Mouse (Mus musculus) liver, adult 2 months (tissue): Measurements from ENCODE around the gene Aqp11.

Source experiments
- CTCF ChIP-seq: fragments of 200-500 bp; IDR thresholded peaks from 2 replicates; pipeline ENCODE4 v1.5.1; 2011; ENCODE audit warnings: low read depth, low read length, control low read depth
- POLR2A ChIP-seq: fragments of 200-500 bp; IDR thresholded peaks from 2 replicates; pipeline ENCODE4 v1.6.1; 2011; ENCODE audit warnings: low read length, control low read depth; ENCODE audit not compliant: insufficient read depth; ENCODE audit errors: extremely low read depth

DNA sequence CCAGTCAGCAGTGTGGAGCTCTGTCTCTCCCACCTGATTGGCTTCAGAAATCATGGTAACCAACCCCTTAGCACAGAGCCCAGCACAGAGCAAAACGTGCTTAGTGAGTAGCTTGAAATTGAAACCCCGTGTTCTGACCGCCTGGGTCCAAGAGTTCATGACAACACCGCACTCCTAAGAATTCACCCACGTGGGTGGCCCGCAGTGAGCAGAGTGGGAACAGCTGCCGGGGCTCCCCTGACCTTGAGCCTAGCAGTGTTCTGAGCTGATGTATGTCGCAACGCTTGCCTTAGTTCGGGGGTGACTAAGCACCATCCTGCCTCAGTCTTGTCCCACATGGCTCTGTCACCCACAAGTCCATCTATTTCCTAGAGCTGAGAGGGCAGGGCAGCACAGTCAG, 2.9 kb upstream of the Aqp11 start:
- TF ChIP-seq CTCF (0 out of 2 replicates have a peak, but pooled peaks have one; percentile 1), POLR2A (no peak)
